Mouse (Mus musculus) erythroblast, embryonic 14.5 days (primary cell): ENCODE results near the gene Tcp1. TPM values are rescaled to one million over a fixed set of nuclear protein-coding genes. Genes with fewer than 3 reads are reported as not detected.

Experiments
- H3K27me3 ChIP-seq: 2 replicates; pipeline ENCODE4 v1.6.1; 2012; ENCODE audit warnings: inconsistent platforms; ENCODE audit not compliant: control insufficient read depth
- H3K36me3 ChIP-seq: 2 replicates; pipeline ENCODE4 v1.6.1; 2012; ENCODE audit warnings: mild to moderate bottlenecking, inconsistent platforms; ENCODE audit not compliant: control insufficient read depth
- H3K4me1 ChIP-seq: 2 replicates; pipeline ENCODE4 v1.6.1; 2012; ENCODE audit warnings: inconsistent platforms; ENCODE audit not compliant: control insufficient read depth
- H3K4me3 ChIP-seq: replicated peaks from 2 replicates; pipeline ENCODE3; 2012; ENCODE audit warnings: moderate library complexity, mild to moderate bottlenecking, inconsistent platforms
- H3K9me3 ChIP-seq: 2 replicates; pipeline ENCODE4 v1.6.1; 2012; ENCODE audit warnings: low read length, inconsistent platforms, mixed read lengths; ENCODE audit not compliant: control insufficient read depth
- GATA1 ChIP-seq: IDR thresholded peaks from 2 replicates; pipeline ENCODE4 v1.6.1; 2012; ENCODE audit warnings: low read length, inconsistent platforms, mixed read lengths
- TAL1 ChIP-seq: IDR thresholded peaks from 3 replicates; pipeline ENCODE4 v1.6.1; 2012; ENCODE audit warnings: low read length, inconsistent platforms, mixed read lengths
- polyA plus RNA-seq: library from polyadenylated mRNA; stranded (reverse); fragments of >175 nt; gene quantifications from 2 replicates; pipeline ENCODE4 v1.2.3, GENCODE M21; 2012

The Tcp1 gene
- polyA plus RNA-seq, 1 experiment, result 2.7 TPM

DNA sequence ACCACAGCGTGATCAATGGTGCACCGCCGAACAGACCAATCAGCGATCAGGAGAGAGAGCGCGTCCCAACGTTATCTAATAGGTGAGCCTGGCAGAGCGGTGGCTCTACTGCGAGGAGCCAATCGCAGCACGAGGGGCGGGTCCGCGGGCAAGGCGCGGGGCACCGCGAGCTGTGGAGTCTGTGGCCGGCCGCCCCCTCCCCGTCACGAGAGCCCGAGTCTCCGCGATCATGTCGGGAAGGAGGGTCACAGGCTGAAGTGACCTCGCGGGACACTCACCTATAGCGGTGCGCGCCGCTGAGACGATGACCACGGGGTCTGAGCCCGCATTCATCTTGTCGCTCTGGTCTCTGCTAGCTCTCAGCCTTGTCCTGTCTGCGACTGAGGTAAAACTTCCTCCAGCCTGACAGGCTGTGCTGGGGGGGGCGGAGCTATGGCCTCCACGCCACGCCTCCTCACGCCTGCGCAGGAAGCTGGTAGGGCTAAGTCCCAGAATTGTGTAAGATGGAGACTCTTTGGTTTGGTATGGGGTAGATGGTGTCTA is 44.9 kb downstream of the Tcp1 start, which contains the start of gene Acat2:
Acat2 (minus strand) TSS at position 417 of the 543 bp plus-strand sequence.
- TF ChIP-seq TAL1 (no peak), GATA1 (no peak)
- Histone ChIP-seq H3K27me3 (no peaks in the 10 kb centered on the region), H3K4me1 (peaks cover 20% of the 10 kb centered on the region), H3K9me3 (no peaks in the 10 kb centered on the region), H3K36me3 (peaks cover 28% of the 10 kb centered on the region), H3K4me3 (peak within 1 kb of the TSS; percentile 74)

DNA sequence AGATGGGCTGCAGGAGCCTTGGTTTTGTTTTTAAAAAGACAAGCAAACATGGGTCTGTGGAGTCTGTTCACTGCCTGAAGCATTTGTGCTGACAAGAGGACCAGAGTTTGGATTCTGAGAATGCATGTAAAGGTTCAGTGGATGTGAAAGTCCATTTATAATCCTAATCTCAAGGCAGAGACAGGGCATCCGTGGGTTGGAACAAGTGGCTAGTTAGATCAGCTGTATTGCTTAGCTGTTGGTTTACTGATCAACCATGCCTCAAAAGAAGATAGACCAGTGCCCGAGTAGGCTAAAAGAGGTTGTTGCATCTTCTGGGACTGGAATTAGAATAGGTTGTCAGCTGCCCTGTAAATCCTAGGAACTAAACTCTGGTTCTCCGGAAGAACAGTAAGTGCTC is 48.0 kb downstream of the Tcp1 start:
- no peaks in the 10 kb centered on the region for H3K9me3 ChIP-seq

DNA sequence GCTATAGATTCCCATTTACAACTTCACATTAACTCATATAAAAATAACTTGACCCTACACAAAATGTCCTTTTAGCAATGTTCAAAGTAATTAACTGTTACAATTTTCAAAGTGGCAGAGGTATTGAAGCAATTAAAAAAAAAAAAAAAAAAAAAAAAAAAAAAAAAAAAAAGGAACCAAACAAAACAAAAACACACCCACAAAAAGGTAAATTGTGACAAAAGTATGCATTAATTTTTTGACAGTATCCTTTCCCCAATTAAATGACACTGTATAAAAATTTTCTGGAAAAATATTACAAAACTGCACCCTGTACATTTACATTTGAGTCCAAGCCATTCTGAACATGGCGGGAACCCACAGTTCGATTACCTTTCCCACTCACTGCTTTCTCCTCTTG is 51.7 kb downstream of the Tcp1 start:
- Histone ChIP-seq H3K4me1 (no peaks in the 10 kb centered on the region), H3K9me3 (no peaks in the 10 kb centered on the region), H3K27me3 (no peaks in the 10 kb centered on the region), H3K36me3 (peaks cover 73% of the 10 kb centered on the region), H3K4me3 (no peak overlapping the region)
- TF ChIP-seq GATA1 (no peak), TAL1 (no peak)

More for the DNA sequence above, 48.0 kb downstream of the Tcp1 start:
- Histone ChIP-seq H3K4me1 (peaks cover 20% of the 10 kb centered on the region), H3K36me3 (peaks cover 40% of the 10 kb centered on the region), H3K27me3 (no peaks in the 10 kb centered on the region), H3K4me3 (no peak overlapping the region)
- TF ChIP-seq GATA1 (no peak), TAL1 (no peak)

DNA sequence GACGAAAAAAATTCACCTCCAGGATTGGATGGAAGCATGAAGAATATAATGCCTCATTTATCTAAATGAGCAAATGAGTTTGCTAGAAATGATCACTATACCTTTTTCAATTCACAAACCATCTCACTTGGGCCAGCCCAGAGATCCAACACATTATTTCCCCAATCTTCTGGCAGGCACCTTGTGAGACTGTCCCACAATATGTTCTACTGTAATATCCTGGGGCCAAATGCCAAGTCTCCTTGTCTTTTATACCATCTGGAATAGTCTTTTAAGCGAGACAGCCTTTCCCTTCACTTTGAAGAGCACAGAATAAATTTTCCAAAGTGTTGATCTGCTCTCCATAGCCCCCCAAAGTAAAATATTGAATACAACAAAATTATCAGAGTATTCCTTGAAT is 58.4 kb downstream of the Tcp1 start:
- Histone ChIP-seq H3K9me3 (no peaks in the 10 kb centered on the region), H3K4me1 (no peaks in the 10 kb centered on the region), H3K36me3 (peaks cover 67% of the 10 kb centered on the region), H3K27me3 (no peaks in the 10 kb centered on the region), H3K4me3 (no peak overlapping the region)
- no peak for TF ChIP-seq TAL1
- no peak for TF ChIP-seq GATA1

Other genes starting within 250 kb of the Tcp1 start
- gene Slc22a1, start 239.9 kb upstream of the Tcp1 start, polyA plus RNA-seq, result not detected in 2 replicates
- 0.21 and 0.26 TPM in 2 replicates for gene Igf2r, start 146.0 kb upstream of the Tcp1 start, polyA plus RNA-seq
- gene Mas1, start 47.6 kb upstream of the Tcp1 start, polyA plus RNA-seq, result not detected in 2 replicates
- not detected in 2 replicates for gene Mrgprh, start 39.7 kb upstream of the Tcp1 start, polyA plus RNA-seq
- 0.02 and 0.06 TPM in 2 replicates for gene Pnldc1, start 5.5 kb upstream of the Tcp1 start, polyA plus RNA-seq
- 3.9 and 6.6 TPM in 2 replicates for gene Mrpl18, start 644 bp downstream of the Tcp1 start, polyA plus RNA-seq
- 0.18 TPM in 1 of 2 replicates, not detected in the other for gene Acat3, start 24.9 kb downstream of the Tcp1 start, polyA plus RNA-seq
- 0.38 and 0.69 TPM in 2 replicates for gene Acat2, start 45.0 kb downstream of the Tcp1 start, polyA plus RNA-seq
- 0.81 and 0.91 TPM in 2 replicates for gene Wtap, start 78.5 kb downstream of the Tcp1 start, polyA plus RNA-seq
- 30.9 and 38.6 TPM in 2 replicates for gene Sod2, start 91.1 kb downstream of the Tcp1 start, polyA plus RNA-seq
- gene Gpr31b, start 136.6 kb downstream of the Tcp1 start, polyA plus RNA-seq, result not detected in 2 replicates
- gene Tcp10b, start 145.4 kb downstream of the Tcp1 start, polyA plus RNA-seq, result not detected in 2 replicates
- gene Unc93a, start 216.1 kb downstream of the Tcp1 start, polyA plus RNA-seq, result not detected in 2 replicates